Mouse (Mus musculus): ENCODE data around the gene Gfod1. TPM values are rescaled to one million over a fixed set of nuclear protein-coding genes. Genes with fewer than 3 reads are reported as not detected.

The Gfod1 gene
- total RNA-seq (2017), result 19.6 to 26.1 TPM (median 20.8 TPM) in 3 replicates

DNA sequence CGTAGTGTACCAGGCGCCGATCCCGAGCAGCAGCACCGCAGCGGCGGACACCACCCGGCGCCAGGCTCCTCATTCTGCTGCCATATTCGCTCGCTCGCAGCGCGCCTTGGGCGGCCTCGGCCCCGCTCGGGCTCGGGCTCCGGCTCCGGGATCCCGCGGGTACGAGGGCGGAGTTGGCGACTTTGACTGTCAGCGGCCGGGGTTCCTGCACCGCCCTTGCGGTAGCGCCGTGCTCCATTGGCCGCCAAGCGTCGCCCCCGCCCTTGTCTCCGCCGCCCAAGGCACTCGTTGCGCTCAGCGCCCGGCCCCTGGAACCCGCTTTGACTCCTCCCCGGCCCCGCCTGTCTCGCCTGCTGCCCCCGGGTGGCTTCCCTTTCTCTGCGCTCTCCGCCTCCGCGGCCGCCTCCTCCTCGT, at the start of gene Gfod1:
Gene Gfod1, minus strand, starts transcription at position 155 of the 414 bp plus-strand sequence.
- ATAC-seq (replicated peaks; ENCODE audit: insufficient number of reproducible peaks, low FRiP score, low TSS enrichment, poor library complexity, severe bottlenecking), result peak; percentile 91

GRCm38 (mm10) chr13:43353356-43353755, 49.4 kb upstream of the Gfod1 start:
- ATAC-seq (replicated peaks; ENCODE audit: insufficient number of reproducible peaks, low FRiP score, low TSS enrichment, poor library complexity, severe bottlenecking), result no peak

DNA sequence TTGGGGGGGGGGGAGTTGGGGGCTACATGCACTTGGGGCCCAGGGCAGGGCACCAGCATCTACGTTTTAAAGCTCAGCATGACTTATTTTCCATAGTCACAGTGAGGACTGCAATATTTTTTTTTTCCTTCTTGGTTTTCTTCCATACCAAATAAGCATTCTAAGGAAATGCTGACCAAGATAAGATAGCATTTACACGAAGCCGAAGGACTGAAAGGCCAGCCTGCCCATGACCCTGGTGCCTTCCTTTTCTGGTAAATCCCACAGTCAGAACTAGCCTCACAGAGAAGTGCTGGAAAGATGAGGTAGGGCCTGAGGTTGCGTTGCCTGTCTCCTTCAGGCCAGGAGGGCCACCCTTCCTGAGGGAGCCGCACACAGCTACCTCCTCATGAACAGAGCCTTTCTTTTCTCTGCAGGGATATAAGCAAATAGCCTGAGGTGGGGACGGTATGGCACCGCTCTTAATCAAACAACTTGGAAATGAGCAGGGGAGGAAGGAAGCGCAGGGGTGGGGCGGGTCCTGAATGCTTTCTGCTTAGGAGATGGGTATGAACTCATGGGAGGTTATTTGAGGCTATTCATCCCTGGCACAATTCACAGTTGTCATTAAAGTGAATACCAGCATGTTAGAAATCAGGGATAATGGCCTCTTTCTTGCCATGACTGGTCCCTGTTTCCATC, 46.7 kb upstream of the Gfod1 start:
- no peak for ATAC-seq (replicated peaks; ENCODE audit: insufficient number of reproducible peaks, low FRiP score, low TSS enrichment, poor library complexity, severe bottlenecking)

GRCm38 (mm10) chr13:43349376-43349775, 45.4 kb upstream of the Gfod1 start:
- ATAC-seq (replicated peaks; ENCODE audit: insufficient number of reproducible peaks, low FRiP score, low TSS enrichment, poor library complexity, severe bottlenecking), result no peak

DNA sequence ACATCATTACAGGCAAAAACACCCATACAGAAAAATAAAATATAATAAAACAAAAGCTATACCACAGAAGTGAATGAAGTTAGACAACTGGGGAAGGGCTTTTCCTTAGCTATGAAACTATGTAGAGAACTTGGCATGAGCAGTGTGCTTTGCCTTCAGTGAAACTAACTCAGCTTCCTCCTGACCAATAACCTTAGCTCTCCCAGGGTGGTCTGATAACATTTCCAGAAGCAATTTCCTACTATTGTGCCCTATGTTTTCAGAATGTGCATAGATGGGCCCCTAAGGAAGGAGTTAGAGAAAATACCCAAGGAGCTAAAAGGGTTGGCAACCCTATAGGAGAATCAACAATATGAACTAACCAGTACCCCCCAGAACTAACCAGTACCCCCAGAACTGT, 42.9 kb upstream of the Gfod1 start:
- no peak for ATAC-seq (replicated peaks; ENCODE audit: insufficient number of reproducible peaks, low FRiP score, low TSS enrichment, poor library complexity, severe bottlenecking)

- ATAC-seq (replicated peaks; ENCODE audit: insufficient number of reproducible peaks, low FRiP score, low TSS enrichment, poor library complexity, severe bottlenecking), result no peak
Observed at GRCm38 (mm10) chr13:43338632-43339031, 34.7 kb upstream of the Gfod1 start.

DNA sequence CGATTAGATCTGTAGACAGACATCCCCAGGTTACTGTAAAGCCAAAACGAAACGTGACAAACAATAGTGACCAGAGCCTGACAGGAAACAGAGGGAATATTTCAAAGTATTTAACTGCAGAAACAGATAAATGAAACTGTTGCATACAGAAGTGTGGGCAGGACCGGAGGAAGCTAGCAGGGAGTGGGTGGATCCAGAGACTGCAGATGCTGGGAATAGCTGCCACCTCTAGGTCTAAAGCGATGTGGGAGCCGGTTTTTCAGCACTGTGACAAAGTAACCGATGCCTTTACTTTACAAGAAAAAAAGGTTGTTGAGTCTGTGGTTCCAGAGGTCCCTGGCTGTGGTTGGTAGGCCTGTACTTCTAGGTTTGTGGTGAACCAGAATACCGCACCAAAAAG, 34.0 kb upstream of the Gfod1 start:
- no peak for ATAC-seq (replicated peaks; ENCODE audit: insufficient number of reproducible peaks, low FRiP score, low TSS enrichment, poor library complexity, severe bottlenecking)

DNA sequence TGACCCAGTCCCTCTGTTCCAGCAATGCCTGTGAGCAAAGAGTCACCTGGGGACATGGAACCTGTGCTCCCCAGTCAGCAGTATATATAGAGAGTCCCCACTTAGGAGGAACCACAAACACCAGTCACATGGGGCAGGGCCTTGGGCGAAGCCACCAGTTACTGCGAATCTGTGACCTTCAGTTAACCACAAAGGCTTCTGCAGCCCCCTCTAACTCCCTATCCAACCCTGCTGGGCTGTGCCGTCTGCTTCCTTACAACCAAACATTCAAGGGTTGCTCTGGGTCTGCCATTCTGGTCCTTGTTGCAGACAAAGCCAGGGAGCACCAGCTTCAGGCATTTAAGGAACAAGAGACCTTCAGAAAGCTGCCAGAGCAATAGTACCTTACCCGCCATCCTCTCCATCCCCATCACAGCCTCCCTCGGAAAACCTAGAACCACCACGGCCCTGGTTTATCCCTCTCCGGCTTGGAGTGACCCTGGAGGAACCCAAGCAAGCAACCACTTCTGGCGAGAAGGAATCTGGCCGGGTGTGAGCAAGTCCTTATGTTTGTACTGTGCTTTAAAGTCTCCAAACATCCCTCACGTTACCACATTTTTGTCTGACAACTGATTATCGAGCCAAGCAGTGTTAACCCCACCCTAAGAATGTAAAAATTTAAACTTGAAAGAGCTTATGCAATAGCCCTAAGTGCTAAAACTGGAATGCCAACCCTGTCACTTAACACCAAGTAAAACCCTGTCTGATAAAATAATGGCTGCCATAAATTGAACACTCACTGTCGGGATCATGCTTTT, 32.7 kb upstream of the Gfod1 start:
- ATAC-seq (replicated peaks; ENCODE audit: insufficient number of reproducible peaks, low FRiP score, low TSS enrichment, poor library complexity, severe bottlenecking), result no peak

DNA sequence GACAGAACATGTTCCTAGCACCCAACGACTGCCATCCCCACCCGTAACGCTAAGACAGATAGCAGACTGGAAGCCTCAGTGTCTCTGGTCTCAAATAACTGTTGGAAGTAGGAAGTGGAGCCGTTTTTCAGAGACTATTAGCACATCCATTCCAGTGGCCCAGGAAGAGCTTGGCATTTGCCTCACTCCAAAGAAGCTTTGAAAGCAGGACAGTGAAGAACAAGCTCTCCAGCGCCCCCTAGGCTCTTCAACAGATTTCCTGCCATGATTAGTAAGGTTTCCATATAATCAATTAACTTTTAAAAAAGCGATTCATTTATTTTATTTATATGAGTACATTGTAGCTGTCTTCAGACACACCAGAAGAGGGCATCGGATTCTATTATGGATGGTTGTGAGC, 28.6 kb upstream of the Gfod1 start:
- ATAC-seq (replicated peaks; ENCODE audit: insufficient number of reproducible peaks, low FRiP score, low TSS enrichment, poor library complexity, severe bottlenecking), result no peak

DNA sequence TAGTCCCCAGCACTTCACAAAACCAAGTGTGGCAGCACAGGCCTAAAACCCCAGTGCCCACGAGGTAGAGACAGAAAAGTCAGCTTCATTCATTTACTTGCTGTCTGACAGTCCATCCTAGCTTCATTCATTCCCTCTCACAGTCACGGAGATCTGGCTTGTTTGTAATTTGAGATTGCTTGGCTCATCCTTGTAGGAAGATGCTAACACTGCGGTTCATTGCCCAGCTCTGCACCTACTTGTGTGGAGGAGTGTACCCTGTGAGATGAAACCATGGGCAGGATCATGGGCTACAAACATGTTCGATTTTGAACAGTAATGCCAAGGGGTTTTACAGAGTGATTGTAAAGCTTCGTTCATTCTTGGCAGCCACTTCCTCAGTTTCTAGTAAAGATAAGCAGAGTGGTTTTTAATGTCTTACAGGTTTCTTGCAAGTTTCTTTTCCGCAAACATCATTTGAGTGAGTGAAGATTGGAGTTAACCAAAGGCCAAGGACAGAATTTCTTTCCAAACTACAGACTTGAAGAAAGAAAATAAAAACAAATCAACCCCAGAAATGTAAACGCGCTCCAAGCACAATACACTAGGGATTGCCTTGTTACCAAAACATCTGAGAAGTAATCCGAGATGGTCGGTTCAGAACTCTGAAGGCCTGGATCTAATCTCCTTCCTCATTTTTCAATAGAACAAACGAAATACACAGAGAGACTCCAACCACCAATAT, 27.9 kb upstream of the Gfod1 start:
- ATAC-seq (replicated peaks; ENCODE audit: insufficient number of reproducible peaks, low FRiP score, low TSS enrichment, poor library complexity, severe bottlenecking), result no peak

DNA sequence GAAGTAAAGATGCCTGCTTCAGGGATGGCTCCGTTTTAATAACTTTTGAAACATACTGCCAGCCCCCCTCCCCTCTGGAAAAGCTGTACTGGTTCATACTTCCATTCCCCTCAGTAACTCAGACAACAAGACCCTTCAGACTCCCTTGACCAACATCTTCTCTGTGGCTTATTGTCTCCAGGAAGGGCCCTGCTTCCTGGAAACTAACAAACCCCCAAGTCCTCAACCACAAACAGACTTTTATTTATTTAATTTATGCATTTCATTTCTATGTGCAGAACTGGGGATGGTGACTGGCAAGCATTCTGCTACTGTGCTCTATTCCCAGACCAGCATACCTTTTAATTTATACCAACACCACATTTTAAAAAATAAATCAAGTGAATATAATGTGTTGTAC, 21.5 kb upstream of the Gfod1 start:
- ATAC-seq (replicated peaks; ENCODE audit: insufficient number of reproducible peaks, low FRiP score, low TSS enrichment, poor library complexity, severe bottlenecking), result no peak

GRCm38 (mm10) chr13:43321492-43321891, 17.5 kb upstream of the Gfod1 start:
- ATAC-seq (replicated peaks; ENCODE audit: insufficient number of reproducible peaks, low FRiP score, low TSS enrichment, poor library complexity, severe bottlenecking), result no peak

GRCm38 (mm10) chr13:43319396-43319795, 15.4 kb upstream of the Gfod1 start:
- no peak for ATAC-seq (replicated peaks; ENCODE audit: insufficient number of reproducible peaks, low FRiP score, low TSS enrichment, poor library complexity, severe bottlenecking)

DNA sequence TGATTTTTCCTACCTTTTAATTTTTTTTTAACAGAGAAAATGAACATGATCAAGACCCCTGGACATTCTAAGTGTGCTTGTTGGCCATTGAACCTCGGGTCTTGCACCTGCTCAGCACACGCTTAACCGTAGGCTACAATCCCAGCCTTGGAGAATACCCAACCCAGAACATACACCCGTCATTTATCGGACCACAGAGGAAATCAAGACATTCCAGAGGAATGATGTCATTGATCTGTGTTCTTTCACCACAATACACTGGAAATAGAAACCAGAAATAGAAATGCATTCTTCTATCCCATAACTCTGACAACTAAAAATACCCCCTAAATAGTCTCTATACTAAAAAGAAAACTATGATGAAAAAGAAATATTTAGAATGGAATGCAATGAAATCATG, 13.4 kb upstream of the Gfod1 start:
- no peak for ATAC-seq (replicated peaks; ENCODE audit: insufficient number of reproducible peaks, low FRiP score, low TSS enrichment, poor library complexity, severe bottlenecking)

DNA sequence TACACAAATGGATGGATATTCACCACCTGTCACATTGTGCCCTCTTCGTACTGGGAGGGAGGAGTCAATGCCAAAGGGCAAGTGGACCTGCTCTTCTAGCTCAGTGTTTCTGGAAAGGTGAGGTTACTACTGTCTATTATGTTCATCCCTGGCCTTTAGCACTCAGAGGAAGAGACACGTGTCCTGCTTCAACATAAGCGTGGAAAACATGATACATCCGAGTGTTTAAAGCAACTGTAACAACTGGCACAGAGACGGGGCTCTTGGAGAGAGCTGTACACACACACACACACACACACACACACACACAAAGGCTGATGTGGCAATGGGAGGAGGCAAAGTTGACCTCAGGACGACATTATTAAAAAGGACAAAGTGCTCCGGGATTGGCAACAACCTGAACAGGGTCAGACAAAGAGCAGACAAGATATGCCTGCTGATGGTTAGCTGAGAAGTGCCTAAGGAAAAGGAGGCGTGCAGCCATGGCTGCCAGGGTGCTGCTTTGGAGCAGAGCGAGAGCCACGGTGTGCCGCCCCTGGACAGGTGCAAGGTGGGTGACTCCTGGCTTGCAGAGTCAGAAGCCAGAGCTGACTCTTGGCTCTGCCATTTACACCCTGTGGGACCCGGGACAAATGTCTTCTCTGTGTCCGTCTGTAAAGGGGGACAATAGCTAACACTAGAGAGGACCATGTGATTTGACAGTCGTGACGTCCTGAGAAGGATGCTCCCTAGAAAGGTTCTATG, 1.4 kb upstream of the Gfod1 start:
- no peak for ATAC-seq (replicated peaks; ENCODE audit: insufficient number of reproducible peaks, low FRiP score, low TSS enrichment, poor library complexity, severe bottlenecking)

- ATAC-seq (replicated peaks; ENCODE audit: insufficient number of reproducible peaks, low FRiP score, low TSS enrichment, poor library complexity, severe bottlenecking), result 0 out of 2 replicates have a peak, but pooled peaks have one; percentile 9
Observed at GRCm38 (mm10) chr13:43304700-43305099, 728 bp upstream of the Gfod1 start.

DNA sequence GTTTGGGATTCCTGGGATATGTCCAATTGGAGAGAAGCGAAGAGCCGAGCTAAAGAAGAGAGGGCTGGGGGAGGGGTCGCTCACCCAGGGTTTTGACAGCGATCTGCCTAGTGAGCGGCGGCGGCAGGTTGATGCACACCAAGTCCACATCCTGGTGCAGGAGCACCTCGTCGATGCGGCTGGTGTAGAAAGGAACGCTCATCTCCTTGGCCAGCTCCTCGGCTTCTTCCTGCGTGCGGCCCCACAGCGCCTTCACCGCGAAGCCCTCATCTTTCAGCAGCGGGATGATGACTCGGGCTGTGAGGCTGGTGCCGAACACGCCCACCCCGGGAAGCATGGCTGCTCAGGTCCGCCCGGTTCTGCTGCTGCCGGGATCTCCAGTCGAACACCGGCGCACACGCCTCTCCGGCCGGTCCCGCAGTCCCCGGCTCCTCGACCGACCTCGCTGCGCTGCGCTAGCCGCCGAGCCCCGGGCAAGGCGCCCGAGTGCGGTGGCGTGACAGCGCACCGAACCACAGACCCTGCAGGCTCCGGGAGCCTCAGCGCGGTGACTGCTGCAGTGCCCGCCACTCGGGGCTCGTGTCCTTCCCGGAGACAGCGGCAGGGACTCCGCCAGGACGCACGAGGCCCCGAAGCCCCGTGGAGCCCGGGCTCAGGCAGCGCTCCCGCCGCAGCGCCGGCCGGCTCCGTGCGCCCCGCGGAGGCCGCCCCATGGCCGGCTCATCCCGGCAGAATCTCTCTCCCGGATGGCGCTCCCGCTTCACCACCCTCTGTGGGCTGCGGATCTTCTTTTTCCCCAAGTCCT, 609 bp downstream of the Gfod1 start:
- ATAC-seq (replicated peaks; ENCODE audit: insufficient number of reproducible peaks, low FRiP score, low TSS enrichment, poor library complexity, severe bottlenecking), result no peak

- ATAC-seq (replicated peaks; ENCODE audit: insufficient number of reproducible peaks, low FRiP score, low TSS enrichment, poor library complexity, severe bottlenecking), result no peak
Observed at GRCm38 (mm10) chr13:43302651-43303160, 1.3 kb downstream of the Gfod1 start.
